Mouse (Mus musculus): Measurements from ENCODE around the gene Ccnyl1. TPM values are rescaled to one million over a fixed set of nuclear protein-coding genes. Genes with fewer than 3 reads are reported as not detected.
A peak's percentile ranks its signal among the peaks of the same experiment; 100 is the strongest.

Ccnyl1 gene
- polyA plus RNA-seq, 1 experiment from 2014 or later = 4.0 TPM

- H3K27me3 ChIP-seq (ENCODE audit: control insufficient read depth, insufficient read depth, low read length) = no peaks in the 10 kb centered on the region
- H3K9me3 ChIP-seq (replicated peaks; ENCODE audit: control insufficient read depth, low read length) = no peaks in the 10 kb centered on the region
- H3K36me3 ChIP-seq (ENCODE audit: control insufficient read depth, insufficient read depth, low read length) = no peaks in the 10 kb centered on the region
- 0 out of 2 replicates have a peak, but pooled peaks cover 4% of the 10 kb centered on the region for H3K4me1 ChIP-seq (ENCODE audit: control insufficient read depth, insufficient read depth, low read length)
- H3K4me3 ChIP-seq (replicated peaks; ENCODE audit: low read length) = 0 out of 2 replicates have a peak overlapping the region, but pooled peaks have one; percentile 9
- 0 out of 2 replicates have a peak overlapping the region, but pooled peaks have one; percentile 17 for H3K4me2 ChIP-seq (ENCODE audit: low read depth, low read length)
- no peak for ATAC-seq (ENCODE audit: insufficient read depth, low FRiP score)
- WGBS = 66% methylated on average over 18 of the region's 18 CpGs
- H3K9ac ChIP-seq (ENCODE audit: low read length) = no peak overlapping the region
- no peak overlapping the region for H3K27ac ChIP-seq (ENCODE audit: low read length)
Observed at GRCm38 (mm10) chr1:64742741-64743408, 52.6 kb downstream of the Ccnyl1 start.

GRCm38 (mm10) chr1:64744616-64745015 is 54.4 kb downstream of the Ccnyl1 start:
- H3K27ac ChIP-seq (ENCODE audit: low read length) = no peak overlapping the region
- H3K9me3 ChIP-seq (replicated peaks; ENCODE audit: control insufficient read depth, low read length) = no peaks in the 10 kb centered on the region
- no peak overlapping the region for H3K4me3 ChIP-seq (replicated peaks; ENCODE audit: low read length)
- H3K4me1 ChIP-seq (ENCODE audit: control insufficient read depth, insufficient read depth, low read length) = no peaks in the 10 kb centered on the region
- H3K27me3 ChIP-seq (ENCODE audit: control insufficient read depth, insufficient read depth, low read length) = no peaks in the 10 kb centered on the region
- no peak overlapping the region for H3K9ac ChIP-seq (ENCODE audit: low read length)
- H3K4me2 ChIP-seq (ENCODE audit: low read depth, low read length) = no peak overlapping the region
- H3K36me3 ChIP-seq (ENCODE audit: control insufficient read depth, insufficient read depth, low read length) = no peaks in the 10 kb centered on the region
- ATAC-seq (ENCODE audit: insufficient read depth, low FRiP score) = no peak

- Histone ChIP-seq H3K4me3 (replicated peaks; ENCODE audit: low read length) (no peak overlapping the region), H3K27me3 (ENCODE audit: control insufficient read depth, insufficient read depth, low read length) (no peaks in the 10 kb centered on the region), H3K36me3 (ENCODE audit: control insufficient read depth, insufficient read depth, low read length) (no peaks in the 10 kb centered on the region), H3K4me1 (ENCODE audit: control insufficient read depth, insufficient read depth, low read length) (peaks cover 14% of the 10 kb centered on the region; the same call in 1 of the 2 replicates), H3K9ac (ENCODE audit: low read length) (no peak overlapping the region), H3K4me2 (ENCODE audit: low read depth, low read length) (no peak overlapping the region), H3K9me3 (replicated peaks; ENCODE audit: control insufficient read depth, low read length) (no peaks in the 10 kb centered on the region), H3K27ac (ENCODE audit: low read length) (no peak overlapping the region)
- ATAC-seq (ENCODE audit: insufficient read depth, low FRiP score) = no peak
- 73% methylated on average over 8 of the region's 8 CpGs for WGBS
Observed at GRCm38 (mm10) chr1:64753109-64753508, 62.9 kb downstream of the Ccnyl1 start.

- no peak for ATAC-seq (ENCODE audit: insufficient read depth, low FRiP score)
- 67% methylated on average over 7 of the region's 7 CpGs for WGBS
- Histone ChIP-seq H3K4me3 (replicated peaks; ENCODE audit: low read length) (no peak overlapping the region), H3K4me1 (ENCODE audit: control insufficient read depth, insufficient read depth, low read length) (peaks cover 14% of the 10 kb centered on the region; the same call in 1 of the 2 replicates), H3K9ac (ENCODE audit: low read length) (no peak overlapping the region), H3K4me2 (ENCODE audit: low read depth, low read length) (no peak overlapping the region), H3K36me3 (ENCODE audit: control insufficient read depth, insufficient read depth, low read length) (no peaks in the 10 kb centered on the region), H3K27me3 (ENCODE audit: control insufficient read depth, insufficient read depth, low read length) (no peaks in the 10 kb centered on the region), H3K27ac (ENCODE audit: low read length) (no peak overlapping the region), H3K9me3 (replicated peaks; ENCODE audit: control insufficient read depth, low read length) (no peaks in the 10 kb centered on the region)
Observed at GRCm38 (mm10) chr1:64753668-64754067, 63.4 kb downstream of the Ccnyl1 start.

GRCm38 (mm10) chr1:64754658-64755057 is 64.4 kb downstream of the Ccnyl1 start:
- Histone ChIP-seq H3K4me3 (replicated peaks; ENCODE audit: low read length) (no peak overlapping the region), H3K27ac (ENCODE audit: low read length) (peak overlapping the region; percentile 6; the same call in 1 of the 2 replicates), H3K27me3 (ENCODE audit: control insufficient read depth, insufficient read depth, low read length) (no peaks in the 10 kb centered on the region), H3K36me3 (ENCODE audit: control insufficient read depth, insufficient read depth, low read length) (no peaks in the 10 kb centered on the region), H3K9ac (ENCODE audit: low read length) (no peak overlapping the region), H3K4me1 (ENCODE audit: control insufficient read depth, insufficient read depth, low read length) (peaks cover 14% of the 10 kb centered on the region; the same call in 1 of the 2 replicates), H3K4me2 (ENCODE audit: low read depth, low read length) (no peak overlapping the region), H3K9me3 (replicated peaks; ENCODE audit: control insufficient read depth, low read length) (no peaks in the 10 kb centered on the region)
- WGBS = 79% methylated on average over 5 of the region's 5 CpGs
- no peak for ATAC-seq (ENCODE audit: insufficient read depth, low FRiP score)

GRCm38 (mm10) chr1:64755971-64756639 is 65.8 kb downstream of the Ccnyl1 start:
- H3K4me1 ChIP-seq (ENCODE audit: control insufficient read depth, insufficient read depth, low read length) = peaks cover 14% of the 10 kb centered on the region; the same call in 1 of the 2 replicates

GRCm38 (mm10) chr1:64756640-64757030 is 66.4 kb downstream of the Ccnyl1 start:
- Histone ChIP-seq H3K36me3 (ENCODE audit: control insufficient read depth, insufficient read depth, low read length) (no peaks in the 10 kb centered on the region), H3K9me3 (replicated peaks; ENCODE audit: control insufficient read depth, low read length) (no peaks in the 10 kb centered on the region), H3K27me3 (ENCODE audit: control insufficient read depth, insufficient read depth, low read length) (no peaks in the 10 kb centered on the region), H3K4me3 (replicated peaks; ENCODE audit: low read length) (no peak overlapping the region), H3K4me2 (ENCODE audit: low read depth, low read length) (no peak overlapping the region), H3K27ac (ENCODE audit: low read length) (peak overlapping the region; percentile 69), H3K4me1 (ENCODE audit: control insufficient read depth, insufficient read depth, low read length) (peaks cover 14% of the 10 kb centered on the region; the same call in 1 of the 2 replicates), H3K9ac (ENCODE audit: low read length) (no peak overlapping the region)
- WGBS = 33% methylated on average over 10 of the region's 10 CpGs
- no peak for ATAC-seq (ENCODE audit: insufficient read depth, low FRiP score)

More at GRCm38 (mm10) chr1:64755971-64756639, 65.8 kb downstream of the Ccnyl1 start:
- Histone ChIP-seq H3K27me3 (ENCODE audit: control insufficient read depth, insufficient read depth, low read length) (no peaks in the 10 kb centered on the region), H3K27ac (ENCODE audit: low read length) (peak overlapping the region; percentile 69), H3K4me2 (ENCODE audit: low read depth, low read length) (no peak overlapping the region), H3K9me3 (replicated peaks; ENCODE audit: control insufficient read depth, low read length) (no peaks in the 10 kb centered on the region), H3K4me3 (replicated peaks; ENCODE audit: low read length) (no peak overlapping the region), H3K9ac (ENCODE audit: low read length) (no peak overlapping the region), H3K36me3 (ENCODE audit: control insufficient read depth, insufficient read depth, low read length) (no peaks in the 10 kb centered on the region)
- WGBS = 53% methylated on average over 7 of the region's 7 CpGs
- ATAC-seq (ENCODE audit: insufficient read depth, low FRiP score) = no peak

GRCm38 (mm10) chr1:64757254-64757653 is 67.0 kb downstream of the Ccnyl1 start:
- H3K9me3 ChIP-seq (replicated peaks; ENCODE audit: control insufficient read depth, low read length) = no peaks in the 10 kb centered on the region
- 21% methylated on average over 2 of the region's 2 CpGs for WGBS
- H3K36me3 ChIP-seq (ENCODE audit: control insufficient read depth, insufficient read depth, low read length) = no peaks in the 10 kb centered on the region
- peak; percentile 82; the same call in 1 of the 2 replicates for ATAC-seq (ENCODE audit: insufficient read depth, low FRiP score)
- H3K4me1 ChIP-seq (ENCODE audit: control insufficient read depth, insufficient read depth, low read length) = peaks cover 14% of the 10 kb centered on the region; the same call in 1 of the 2 replicates
- H3K4me3 ChIP-seq (replicated peaks; ENCODE audit: low read length) = no peak overlapping the region
- H3K9ac ChIP-seq (ENCODE audit: low read length) = no peak overlapping the region
- no peaks in the 10 kb centered on the region for H3K27me3 ChIP-seq (ENCODE audit: control insufficient read depth, insufficient read depth, low read length)
- peak overlapping the region; percentile 46; the same call in 1 of the 2 replicates for H3K27ac ChIP-seq (ENCODE audit: low read length)
- no peak overlapping the region for H3K4me2 ChIP-seq (ENCODE audit: low read depth, low read length)

GRCm38 (mm10) chr1:64757766-64758165 is 67.5 kb downstream of the Ccnyl1 start:
- Histone ChIP-seq H3K4me1 (ENCODE audit: control insufficient read depth, insufficient read depth, low read length) (peaks cover 14% of the 10 kb centered on the region; the same call in 1 of the 2 replicates), H3K9ac (ENCODE audit: low read length) (no peak overlapping the region), H3K4me2 (ENCODE audit: low read depth, low read length) (no peak overlapping the region), H3K36me3 (ENCODE audit: control insufficient read depth, insufficient read depth, low read length) (no peaks in the 10 kb centered on the region), H3K4me3 (replicated peaks; ENCODE audit: low read length) (no peak overlapping the region), H3K27me3 (ENCODE audit: control insufficient read depth, insufficient read depth, low read length) (no peaks in the 10 kb centered on the region), H3K9me3 (replicated peaks; ENCODE audit: control insufficient read depth, low read length) (no peaks in the 10 kb centered on the region), H3K27ac (ENCODE audit: low read length) (peak overlapping the region; percentile 46; the same call in 1 of the 2 replicates)
- no peak for ATAC-seq (ENCODE audit: insufficient read depth, low FRiP score)
- WGBS = 75% methylated on average over 5 of the region's 5 CpGs

Data from stomach, embryonic 16.5 days (tissue).